Mouse (Mus musculus): Measurements from ENCODE around the gene Atp5s. TPM values are rescaled to one million over a fixed set of nuclear protein-coding genes. Genes with fewer than 3 reads are reported as not detected.

The Atp5s gene
- polyA plus RNA-seq, 1 experiment from 2014 or later = 39.1 TPM

- ATAC-seq (ENCODE audit: low FRiP score) = no peak
- Histone ChIP-seq H3K27ac (no peak overlapping the region), H3K9me3 (ENCODE audit: control insufficient read depth, low read length) (no peaks in the 10 kb centered on the region), H3K36me3 (replicated peaks; ENCODE audit: control insufficient read depth, insufficient read depth) (0 out of 2 replicates have a peak, but pooled peaks cover 5% of the 10 kb centered on the region), H3K4me3 (replicated peaks; ENCODE audit: low read length) (no peak overlapping the region), H3K4me2 (replicated peaks) (no peak overlapping the region), H3K27me3 (ENCODE audit: control insufficient read depth, insufficient read depth, low read length) (no peaks in the 10 kb centered on the region), H3K9ac (no peak overlapping the region), H3K4me1 (replicated peaks; ENCODE audit: control insufficient read depth, insufficient read depth, low read length) (no peaks in the 10 kb centered on the region)
- no peak for DNase-seq (ENCODE audit: low spot score)
Measured at GRCm38 (mm10) chr12:69689094-69689493, 35.7 kb upstream of the Atp5s start.

GRCm38 (mm10) chr12:69690714-69691113 lies 34.0 kb upstream of the Atp5s start:
- H3K36me3 ChIP-seq (replicated peaks; ENCODE audit: control insufficient read depth, insufficient read depth) = 0 out of 2 replicates have a peak, but pooled peaks cover 5% of the 10 kb centered on the region
- H3K27me3 ChIP-seq (ENCODE audit: control insufficient read depth, insufficient read depth, low read length) = no peaks in the 10 kb centered on the region
- no peaks in the 10 kb centered on the region for H3K9me3 ChIP-seq (ENCODE audit: control insufficient read depth, low read length)
- no peak overlapping the region for H3K4me3 ChIP-seq (replicated peaks; ENCODE audit: low read length)
- ATAC-seq (ENCODE audit: low FRiP score) (no peak), DNase-seq (ENCODE audit: low spot score) (no peak)
- no peak overlapping the region for H3K4me2 ChIP-seq (replicated peaks)
- H3K4me1 ChIP-seq (replicated peaks; ENCODE audit: control insufficient read depth, insufficient read depth, low read length) = no peaks in the 10 kb centered on the region
- H3K27ac ChIP-seq = no peak overlapping the region
- H3K9ac ChIP-seq = no peak overlapping the region
- WGBS = 96% methylated on average over 4 of the region's 4 CpGs

- H3K27ac ChIP-seq = no peak overlapping the region
- no peaks in the 10 kb centered on the region for H3K9me3 ChIP-seq (ENCODE audit: control insufficient read depth, low read length)
- no peak overlapping the region for H3K4me3 ChIP-seq (replicated peaks; ENCODE audit: low read length)
- no peak for DNase-seq (ENCODE audit: low spot score)
- no peak overlapping the region for H3K4me2 ChIP-seq (replicated peaks)
- ATAC-seq (ENCODE audit: low FRiP score) = no peak
- 86% methylated on average over 17 of the region's 17 CpGs for WGBS
- H3K36me3 ChIP-seq (replicated peaks; ENCODE audit: control insufficient read depth, insufficient read depth) = peaks cover 8% of the 10 kb centered on the region; the same call in 1 of the 2 replicates
- no peaks in the 10 kb centered on the region for H3K4me1 ChIP-seq (replicated peaks; ENCODE audit: control insufficient read depth, insufficient read depth, low read length)
- H3K27me3 ChIP-seq (ENCODE audit: control insufficient read depth, insufficient read depth, low read length) = no peaks in the 10 kb centered on the region
- no peak overlapping the region for H3K9ac ChIP-seq
Measured at GRCm38 (mm10) chr12:69693471-69693870, 31.3 kb upstream of the Atp5s start.

GRCm38 (mm10) chr12:69696746-69697145 lies 28.0 kb upstream of the Atp5s start:
- H3K27me3 ChIP-seq (ENCODE audit: control insufficient read depth, insufficient read depth, low read length) = no peaks in the 10 kb centered on the region
- H3K36me3 ChIP-seq (replicated peaks; ENCODE audit: control insufficient read depth, insufficient read depth) = peaks cover 23% of the 10 kb centered on the region; the same call in 1 of the 2 replicates
- ATAC-seq (ENCODE audit: low FRiP score) = no peak
- WGBS = 80% methylated on average over 5 of the region's 5 CpGs
- H3K4me2 ChIP-seq (replicated peaks) = no peak overlapping the region
- no peaks in the 10 kb centered on the region for H3K4me1 ChIP-seq (replicated peaks; ENCODE audit: control insufficient read depth, insufficient read depth, low read length)
- H3K4me3 ChIP-seq (replicated peaks; ENCODE audit: low read length) = no peak overlapping the region
- H3K9me3 ChIP-seq (ENCODE audit: control insufficient read depth, low read length) = no peaks in the 10 kb centered on the region
- peak; percentile 52 for DNase-seq (ENCODE audit: low spot score)
- no peak overlapping the region for H3K27ac ChIP-seq
- no peak overlapping the region for H3K9ac ChIP-seq

GRCm38 (mm10) chr12:69698352-69698751 lies 26.4 kb upstream of the Atp5s start:
- no peak overlapping the region for H3K4me3 ChIP-seq (replicated peaks; ENCODE audit: low read length)
- ATAC-seq (ENCODE audit: low FRiP score) (no peak), DNase-seq (ENCODE audit: low spot score) (no peak)
- H3K4me2 ChIP-seq (replicated peaks) = no peak overlapping the region
- H3K36me3 ChIP-seq (replicated peaks; ENCODE audit: control insufficient read depth, insufficient read depth) = peaks cover 22% of the 10 kb centered on the region; the same call in 1 of the 2 replicates
- no peaks in the 10 kb centered on the region for H3K4me1 ChIP-seq (replicated peaks; ENCODE audit: control insufficient read depth, insufficient read depth, low read length)
- no peaks in the 10 kb centered on the region for H3K9me3 ChIP-seq (ENCODE audit: control insufficient read depth, low read length)
- no peaks in the 10 kb centered on the region for H3K27me3 ChIP-seq (ENCODE audit: control insufficient read depth, insufficient read depth, low read length)
- 84% methylated on average over 6 of the region's 6 CpGs for WGBS
- H3K27ac ChIP-seq = no peak overlapping the region
- H3K9ac ChIP-seq = no peak overlapping the region

- H3K27me3 ChIP-seq (ENCODE audit: control insufficient read depth, insufficient read depth, low read length) = no peaks in the 10 kb centered on the region
- DNase-seq (ENCODE audit: low spot score) (no peak), ATAC-seq (ENCODE audit: low FRiP score) (no peak)
- H3K9me3 ChIP-seq (ENCODE audit: control insufficient read depth, low read length) = no peaks in the 10 kb centered on the region
- no peaks in the 10 kb centered on the region for H3K4me1 ChIP-seq (replicated peaks; ENCODE audit: control insufficient read depth, insufficient read depth, low read length)
- H3K27ac ChIP-seq = no peak overlapping the region
- H3K4me2 ChIP-seq (replicated peaks) = no peak overlapping the region
- WGBS = 91% methylated on average over 11 of the region's 11 CpGs
- no peak overlapping the region for H3K4me3 ChIP-seq (replicated peaks; ENCODE audit: low read length)
- peaks cover 14% of the 10 kb centered on the region; the same call in 1 of the 2 replicates for H3K36me3 ChIP-seq (replicated peaks; ENCODE audit: control insufficient read depth, insufficient read depth)
- H3K9ac ChIP-seq = no peak overlapping the region
Measured at GRCm38 (mm10) chr12:69704799-69705458, 19.8 kb upstream of the Atp5s start.

- no peaks in the 10 kb centered on the region for H3K4me1 ChIP-seq (replicated peaks; ENCODE audit: control insufficient read depth, insufficient read depth, low read length)
- H3K4me3 ChIP-seq (replicated peaks; ENCODE audit: low read length) = no peak overlapping the region
- H3K27me3 ChIP-seq (ENCODE audit: control insufficient read depth, insufficient read depth, low read length) = no peaks in the 10 kb centered on the region
- H3K36me3 ChIP-seq (replicated peaks; ENCODE audit: control insufficient read depth, insufficient read depth) = peaks cover 15% of the 10 kb centered on the region
- DNase-seq (ENCODE audit: low spot score) (no peak), ATAC-seq (ENCODE audit: low FRiP score) (no peak)
- H3K4me2 ChIP-seq (replicated peaks) = no peak overlapping the region
- H3K9ac ChIP-seq = no peak overlapping the region
- no peak overlapping the region for H3K27ac ChIP-seq
- H3K9me3 ChIP-seq (ENCODE audit: control insufficient read depth, low read length) = peaks cover 5% of the 10 kb centered on the region; the same call in 1 of the 2 replicates
Measured at GRCm38 (mm10) chr12:69713628-69714027, 11.1 kb upstream of the Atp5s start.

- H3K9ac ChIP-seq = no peak overlapping the region
- peaks cover 6% of the 10 kb centered on the region for H3K4me1 ChIP-seq (replicated peaks; ENCODE audit: control insufficient read depth, insufficient read depth, low read length)
- 94% methylated on average over 3 of the region's 3 CpGs for WGBS
- DNase-seq (ENCODE audit: low spot score) = no peak
- no peak overlapping the region for H3K4me2 ChIP-seq (replicated peaks)
- H3K36me3 ChIP-seq (replicated peaks; ENCODE audit: control insufficient read depth, insufficient read depth) = peaks cover 14% of the 10 kb centered on the region; the same call in 1 of the 2 replicates
- H3K4me3 ChIP-seq (replicated peaks; ENCODE audit: low read length) = no peak overlapping the region
- no peak overlapping the region for H3K27ac ChIP-seq
- no peak for ATAC-seq (ENCODE audit: low FRiP score)
- no peaks in the 10 kb centered on the region for H3K27me3 ChIP-seq (ENCODE audit: control insufficient read depth, insufficient read depth, low read length)
- H3K9me3 ChIP-seq (ENCODE audit: control insufficient read depth, low read length) = peaks cover 14% of the 10 kb centered on the region
Measured at GRCm38 (mm10) chr12:69722857-69723256, 1.9 kb upstream of the Atp5s start.

GRCm38 (mm10) chr12:69723376-69723775 lies 1.4 kb upstream of the Atp5s start:
- peaks cover 10% of the 10 kb centered on the region; the same call in 1 of the 2 replicates for H3K36me3 ChIP-seq (replicated peaks; ENCODE audit: control insufficient read depth, insufficient read depth)
- H3K4me2 ChIP-seq (replicated peaks) = peak overlapping the region; percentile 94
- DNase-seq (ENCODE audit: low spot score) (no peak), ATAC-seq (ENCODE audit: low FRiP score) (no peak)
- H3K27me3 ChIP-seq (ENCODE audit: control insufficient read depth, insufficient read depth, low read length) = no peaks in the 10 kb centered on the region
- H3K9me3 ChIP-seq (ENCODE audit: control insufficient read depth, low read length) = peaks cover 10% of the 10 kb centered on the region
- H3K4me3 ChIP-seq (replicated peaks; ENCODE audit: low read length) = 0 out of 2 replicates have a peak overlapping the region, but pooled peaks have one; percentile 58
- WGBS = 69% methylated on average over 2 of the region's 2 CpGs
- no peak overlapping the region for H3K9ac ChIP-seq
- no peak overlapping the region for H3K27ac ChIP-seq
- peaks cover 6% of the 10 kb centered on the region for H3K4me1 ChIP-seq (replicated peaks; ENCODE audit: control insufficient read depth, insufficient read depth, low read length)
